Mouse (Mus musculus) CH12.LX (cell line): ENCODE data around the gene Fkbp6.

ENCODE experiments used
- CHD1 ChIP-seq: IDR thresholded peaks from 2 replicates; pipeline ENCODE4 v1.6.1; 2012; ENCODE audit warnings: low read depth, low read length, improper control_type of control experiment, inconsistent platforms
- CHD2 ChIP-seq: IDR thresholded peaks from 2 replicates; pipeline ENCODE4 v1.6.1; 2011; ENCODE audit warnings: low read length, improper control_type of control experiment
- CTCF ChIP-seq, 2 experiments: IDR thresholded peaks in 1 of 2; conservative IDR thresholded peaks in 1 of 2; 2 replicates each; pipeline ENCODE4 v1.5.1; 2011 to 2012; ENCODE audit warnings: low read depth in 2 of 2, low read length in 2 of 2, improper control_type of control experiment in 1 of 2, inconsistent platforms in 1 of 2, mild to moderate bottlenecking in 1 of 2, moderate library complexity in 1 of 2
- EP300 ChIP-seq: IDR thresholded peaks from 2 replicates; pipeline ENCODE4 v1.6.1; 2011; ENCODE audit warnings: low read length, improper control_type of control experiment
- KAT2A ChIP-seq: IDR thresholded peaks from 2 replicates; pipeline ENCODE4 v1.6.1; 2012; ENCODE audit warnings: low read length, improper control_type of control experiment, inconsistent platforms; ENCODE audit not compliant: insufficient replicate concordance
- MEF2A ChIP-seq: IDR thresholded peaks from 2 replicates; pipeline ENCODE4 v1.6.1; 2014; ENCODE audit warnings: low read depth, mild to moderate bottlenecking, inconsistent platforms, low read length, improper control_type of control experiment, borderline replicate concordance
- MXI1 ChIP-seq: IDR thresholded peaks from 2 replicates; pipeline ENCODE4 v1.6.1; 2011; ENCODE audit warnings: mild to moderate bottlenecking, low read depth, low read length, improper control_type of control experiment
- POLR2A ChIP-seq: IDR thresholded peaks from 2 replicates; pipeline ENCODE4 v1.6.1; 2011; ENCODE audit warnings: low read depth, mild to moderate bottlenecking, improper control_type of control experiment, low read length

DNA sequence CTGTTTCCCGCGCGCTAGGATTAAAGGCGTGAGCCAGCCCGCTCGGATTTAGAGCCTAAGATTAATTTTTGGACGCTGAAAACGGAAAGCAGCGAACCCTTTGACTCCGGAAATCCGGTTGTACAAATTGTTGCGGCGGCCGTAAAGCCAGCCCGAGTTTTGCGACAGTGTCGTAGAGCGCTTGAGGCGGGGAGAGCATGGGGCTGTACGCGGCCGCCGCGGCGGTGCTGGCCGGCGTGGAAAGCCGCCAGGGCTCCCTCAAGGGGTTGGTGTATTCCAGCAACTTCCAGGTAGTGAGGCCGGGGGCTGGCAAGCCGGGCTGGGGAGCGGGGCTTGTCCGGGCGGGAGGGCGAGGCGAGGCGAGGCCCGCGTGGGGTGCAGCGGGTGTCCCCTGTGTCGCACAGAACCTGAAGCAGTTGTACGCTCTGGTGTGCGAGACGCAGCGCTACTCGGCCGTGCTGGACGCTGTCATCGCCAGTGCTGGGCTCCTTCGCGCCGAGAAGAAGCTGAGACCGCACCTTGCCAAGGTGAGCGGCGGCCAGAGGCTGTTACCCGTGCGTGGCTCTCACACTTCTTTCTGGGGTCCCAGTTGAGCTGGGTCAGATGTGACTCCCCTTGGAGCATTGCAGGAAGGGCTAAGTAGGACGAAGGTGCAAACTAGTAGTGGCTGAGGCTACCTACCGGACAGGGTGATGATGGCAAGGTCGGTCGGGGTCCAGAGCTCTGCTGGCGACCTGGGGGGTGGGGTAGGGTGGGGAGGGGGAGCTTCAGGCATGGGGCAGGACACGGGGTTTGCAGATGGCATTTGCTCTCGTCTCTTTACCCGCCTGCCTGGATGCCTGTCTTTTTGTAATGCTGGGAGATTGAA is 20.2 kb upstream of the Fkbp6 start, which contains the start of gene Nsun5:
- TF ChIP-seq CTCF (conservative IDR thresholded peaks at IDR 0.05 in 1 of 2, IDR thresholded peaks at IDR 0.05 in 1 of 2; ENCODE audit: low read depth in 2 of 2, low read length in 2 of 2) (no peak), POLR2A (peak; percentile 94), EP300 (no peak), MEF2A (0 out of 2 replicates have a peak, but pooled peaks have one; percentile 35), KAT2A (peak; percentile 97), CHD1 (no peak), MXI1 (peak; percentile 93), CHD2 (no peak)
